Mouse (Mus musculus) heart, postnatal 10 days (tissue): ENCODE results near the gene Lrfn2. TPM values are rescaled to one million over a fixed set of nuclear protein-coding genes. Genes with fewer than 3 reads are reported as not detected.

Experiments used
- DNase-seq, 2 experiments: peaks; one replicate each; pipeline ENCODE4 v3.0.0; 2021
- intact Hi-C: fragments of 180-260 bp; cut with DNase I; formaldehyde crosslinking; loops from one replicate; pipeline ENCODE4 v1.15.1; 2025
- total RNA-seq, 2 experiments: library from RNA; stranded (reverse); gene quantifications; 2 replicates each; pipeline ENCODE4 v1.2.3; 2021

The Lrfn2 gene
- total RNA-seq: under 1 TPM; 0.67 to 0.89 TPM

- intact Hi-C loops: loop anchor here (1.0 to 10.0 kb wide), 3 partner anchors 251 to 468 kb away; no protein-coding TSS in a partner anchor
- DNase-seq: peak; percentile 83 to 86
These were observed at the start of gene Lrfn2 for GRCm38 (mm10) chr17:48931621-48932405. Gene Lrfn2, plus strand, starts transcription at chr17:48932379.

- intact Hi-C loops: no loop called here
- no peak for DNase-seq
These were observed 44.5 kb upstream of the Lrfn2 start for GRCm38 (mm10) chr17:48887472-48888385.

- no peak for DNase-seq
- intact Hi-C loops: no loop called here
These were observed 26.7 kb upstream of the Lrfn2 start for GRCm38 (mm10) chr17:48905286-48906040.

- intact Hi-C loops: no loop called here
- peak in 1 of 2 experiments; percentile 13 for DNase-seq
These were observed 18.7 kb upstream of the Lrfn2 start for GRCm38 (mm10) chr17:48913437-48913836.

- intact Hi-C loops: no loop called here
- DNase-seq: peak; percentile 32 to 57
These were observed 14.8 kb upstream of the Lrfn2 start for GRCm38 (mm10) chr17:48917411-48917810.

- DNase-seq: no peak
- intact Hi-C loops: no loop called here
These were observed 13.7 kb upstream of the Lrfn2 start for GRCm38 (mm10) chr17:48918458-48918857.

GRCm38 (mm10) chr17:48922905-48923304 is 9.3 kb upstream of the Lrfn2 start:
- intact Hi-C loops: no loop called here
- DNase-seq: no peak

- no peak for DNase-seq
- intact Hi-C loops: no loop called here
These were observed 6.8 kb upstream of the Lrfn2 start for GRCm38 (mm10) chr17:48925426-48925825.

- intact Hi-C loops: loop anchor here (1.0 to 10.0 kb wide), 3 partner anchors 252 to 469 kb away; no protein-coding TSS in a partner anchor
- no peak for DNase-seq
These were observed 1.2 kb upstream of the Lrfn2 start for GRCm38 (mm10) chr17:48930994-48931393.

GRCm38 (mm10) chr17:48932406-48932906 is 277 bp downstream of the Lrfn2 start:
- DNase-seq: no peak
- intact Hi-C loops: loop anchor here (10.0 kb wide), 1 partner anchor 322 kb away; no protein-coding TSS in a partner anchor

GRCm38 (mm10) chr17:48932916-48933315 is 737 bp downstream of the Lrfn2 start:
- intact Hi-C loops: loop anchor here (10.0 kb wide), 1 partner anchor 322 kb away; no protein-coding TSS in a partner anchor
- no peak for DNase-seq

- intact Hi-C loops: loop anchor here (10.0 kb wide), 1 partner anchor 320 kb away; no protein-coding TSS in a partner anchor
- DNase-seq: no peak
These were observed 3.0 kb downstream of the Lrfn2 start for GRCm38 (mm10) chr17:48935201-48935600.

GRCm38 (mm10) chr17:48936445-48937141 is 4.4 kb downstream of the Lrfn2 start:
- peak in 1 of 2 experiments; percentile 37 for DNase-seq
- intact Hi-C loops: loop anchor here (10.0 kb wide), 1 partner anchor 318 kb away; no protein-coding TSS in a partner anchor

- intact Hi-C loops: loop anchor here (10.0 kb wide), 1 partner anchor 316 kb away; no protein-coding TSS in a partner anchor
- DNase-seq: no peak
These were observed 6.6 kb downstream of the Lrfn2 start for GRCm38 (mm10) chr17:48938711-48939220.

- DNase-seq: no peak
- intact Hi-C loops: no loop called here
These were observed 14.1 kb downstream of the Lrfn2 start for GRCm38 (mm10) chr17:48946315-48946714.

- intact Hi-C loops: no loop called here
- no peak for DNase-seq
These were observed 14.6 kb downstream of the Lrfn2 start for GRCm38 (mm10) chr17:48946765-48947164.

GRCm38 (mm10) chr17:48951250-48951649 is 19.1 kb downstream of the Lrfn2 start:
- no peak for DNase-seq
- intact Hi-C loops: no loop called here

- intact Hi-C loops: no loop called here
These were observed 24.0 kb downstream of the Lrfn2 start for GRCm38 (mm10) chr17:48956033-48956631.

More at GRCm38 (mm10) chr17:48956033-48956631, 24.0 kb downstream of the Lrfn2 start:
- no peak for DNase-seq
